Mouse (Mus musculus) ES-E14 (cell line): ENCODE results near the gene Dppa5a. TPM values are rescaled to one million over a fixed set of nuclear protein-coding genes. Genes with fewer than 3 reads are reported as not detected.

Experiments
- DNase-seq: peaks from one replicate; pipeline ENCODE4 v3.0.0-alpha.2; 2013; ENCODE audit warnings: low read depth, low spot score
- H3K27ac ChIP-seq: 2 replicates; pipeline ENCODE4 v1.5.1; 2012; ENCODE audit warnings: low read depth, mild to moderate bottlenecking, low read length, moderate library complexity, mixed read lengths; ENCODE audit not compliant: poor library complexity, insufficient read depth, severe bottlenecking
- H3K36me3 ChIP-seq: 2 replicates; pipeline ENCODE4 v1.6.1; 2012; ENCODE audit warnings: mild to moderate bottlenecking, low read length, moderate library complexity, mixed read lengths; ENCODE audit not compliant: control insufficient read depth, poor library complexity, insufficient read depth, severe bottlenecking
- H3K4me1 ChIP-seq, 2 experiments: fragments of 150-350 bp in 1 of 2; sonication (generic) in 1 of 2; 2 replicates each; pipeline ENCODE4 v1.6.1; 2012; ENCODE audit warnings: low read length in 2 of 2, mild to moderate bottlenecking in 1 of 2, mixed read lengths in 1 of 2; ENCODE audit not compliant: control insufficient read depth in 2 of 2, insufficient read depth in 2 of 2, poor library complexity in 1 of 2
- H3K4me3 ChIP-seq, 2 experiments: fragments of 150-350 bp in 1 of 2; sonication (generic) in 1 of 2; 2 replicates each; pipeline ENCODE4 v1.5.1; 2012; ENCODE audit warnings: low read length in 2 of 2, low read depth in 1 of 2, mild to moderate bottlenecking in 1 of 2, mixed read lengths in 1 of 2; ENCODE audit not compliant: insufficient read depth in 1 of 2, poor library complexity in 1 of 2, severe bottlenecking in 1 of 2
- H3K9ac ChIP-seq: 2 replicates; pipeline ENCODE4 v1.6.1; 2012; ENCODE audit warnings: low read depth, mild to moderate bottlenecking, low read length, mixed read lengths; ENCODE audit not compliant: poor library complexity, insufficient read depth, severe bottlenecking
- H3K9me3 ChIP-seq: fragments of 150-350 bp; sonication (generic); 2 replicates; pipeline ENCODE4 v1.6.1; 2012; ENCODE audit warnings: low read depth, mild to moderate bottlenecking, low read length; ENCODE audit not compliant: control insufficient read depth, insufficient read depth
- CHD2 ChIP-seq: IDR thresholded peaks from 2 replicates; pipeline ENCODE4 v1.6.1; 2014; ENCODE audit warnings: mild to moderate bottlenecking, low read depth, low read length, inconsistent platforms
- HCFC1 ChIP-seq: IDR thresholded peaks from 2 replicates; pipeline ENCODE4 v1.6.1; 2012; ENCODE audit warnings: low read length, inconsistent platforms, borderline replicate concordance; ENCODE audit not compliant: insufficient read depth
- MAFK ChIP-seq: IDR thresholded peaks from 2 replicates; pipeline ENCODE4 v1.6.1; 2014; ENCODE audit warnings: mild to moderate bottlenecking, low read depth, low read length, inconsistent platforms; ENCODE audit not compliant: insufficient read depth
- ZC3H11A ChIP-seq: IDR thresholded peaks from 2 replicates; pipeline ENCODE4 v1.6.1; 2012; ENCODE audit warnings: low read depth, mild to moderate bottlenecking, inconsistent platforms, low read length, borderline replicate concordance
- ZNF384 ChIP-seq: IDR thresholded peaks from 2 replicates; pipeline ENCODE4 v1.6.1; 2012; ENCODE audit warnings: low read depth, low read length, inconsistent platforms
- in situ Hi-C, 2 experiments: fragments of 600-800 bp; cut with MboI; formaldehyde crosslinking; loops; one replicate each; pipeline ENCODE4 v1.15.1; 2025; ENCODE audit warnings: low sequenced_read_pairs in 2 of 2, inconsistent platforms in 1 of 2; ENCODE audit not compliant: unreplicated experiment in 2 of 2
- total RNA-seq: library from RNA; depleted of rRNA; stranded (reverse); fragments of 300-350 nt; gene quantifications from 2 replicates; pipeline ENCODE4 v1.2.3, GENCODE M21; 2012

The Dppa5a gene
- total RNA-seq, 1 experiment, result 2,580 TPM

DNA sequence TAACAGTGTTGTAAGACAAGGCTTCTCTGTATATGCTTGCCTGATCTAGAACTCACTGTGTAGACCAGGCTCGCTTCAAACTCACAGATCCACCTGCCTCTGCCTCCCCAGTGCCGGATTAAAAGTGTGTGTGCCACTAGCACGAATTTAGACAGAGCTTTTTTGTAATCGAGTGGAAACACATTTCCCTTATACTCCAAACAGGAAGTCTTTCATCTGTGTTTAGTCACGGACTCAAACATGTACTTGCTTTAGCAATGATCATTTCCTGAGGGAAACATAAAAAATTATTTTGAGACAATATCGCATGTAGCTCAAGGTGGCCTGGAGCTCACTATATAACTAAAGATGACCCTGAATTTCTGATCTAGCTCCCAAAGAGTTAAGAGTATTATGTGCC is 4.6 kb downstream of the Dppa5a start:
- Histone ChIP-seq H3K27ac (peak overlapping the region; percentile 96; the same call in 1 of the 2 replicates), H3K4me3 (no peak overlapping the region), H3K9ac (peak overlapping the region; percentile 60; the same call in 1 of the 2 replicates), H3K9me3 (no peaks in the 10 kb centered on the region), H3K36me3 (no peaks in the 10 kb centered on the region; the same call in 1 of the 2 replicates), H3K4me1 (peaks cover 11 to 15% of the 10 kb centered on the region in 2 experiments)
- TF ChIP-seq ZNF384 (no peak), MAFK (no peak), HCFC1 (no peak), CHD2 (no peak), ZC3H11A (no peak)
- DNase-seq, result no peak
- in situ Hi-C loops, result no loop called here

DNA sequence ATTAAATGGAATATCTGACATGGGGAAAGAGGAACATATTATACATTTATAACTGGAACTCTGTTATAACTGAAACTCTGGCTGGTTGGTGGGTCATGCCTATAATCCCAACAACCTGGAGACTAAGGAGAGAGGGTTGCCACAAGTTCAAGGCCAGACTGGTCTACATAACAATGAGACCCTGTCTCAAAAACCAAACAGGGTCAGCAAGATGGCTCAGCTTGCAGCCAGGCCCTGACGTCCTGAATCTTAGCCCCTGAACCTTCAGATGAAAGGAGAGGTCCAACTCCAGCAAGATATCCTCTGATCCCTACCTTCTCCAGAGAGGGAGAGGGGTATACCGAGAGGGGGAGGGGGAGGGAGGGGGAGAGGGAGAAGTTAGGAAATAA is 7.5 kb downstream of the Dppa5a start:
- no peaks in the 10 kb centered on the region for H3K36me3 ChIP-seq
- H3K27ac ChIP-seq, result peak overlapping the region; percentile 89
- no peak for TF ChIP-seq MAFK
- no peak for TF ChIP-seq ZC3H11A
- no peak for DNase-seq
- H3K4me1 ChIP-seq, result peaks cover 11 to 16% of the 10 kb centered on the region in 2 experiments
- in situ Hi-C loops, result no loop called here
- H3K9ac ChIP-seq, result no peak overlapping the region
- H3K9me3 ChIP-seq, result no peaks in the 10 kb centered on the region
- no peak overlapping the region; a peak in 1 of 4 replicates for H3K4me3 ChIP-seq

DNA sequence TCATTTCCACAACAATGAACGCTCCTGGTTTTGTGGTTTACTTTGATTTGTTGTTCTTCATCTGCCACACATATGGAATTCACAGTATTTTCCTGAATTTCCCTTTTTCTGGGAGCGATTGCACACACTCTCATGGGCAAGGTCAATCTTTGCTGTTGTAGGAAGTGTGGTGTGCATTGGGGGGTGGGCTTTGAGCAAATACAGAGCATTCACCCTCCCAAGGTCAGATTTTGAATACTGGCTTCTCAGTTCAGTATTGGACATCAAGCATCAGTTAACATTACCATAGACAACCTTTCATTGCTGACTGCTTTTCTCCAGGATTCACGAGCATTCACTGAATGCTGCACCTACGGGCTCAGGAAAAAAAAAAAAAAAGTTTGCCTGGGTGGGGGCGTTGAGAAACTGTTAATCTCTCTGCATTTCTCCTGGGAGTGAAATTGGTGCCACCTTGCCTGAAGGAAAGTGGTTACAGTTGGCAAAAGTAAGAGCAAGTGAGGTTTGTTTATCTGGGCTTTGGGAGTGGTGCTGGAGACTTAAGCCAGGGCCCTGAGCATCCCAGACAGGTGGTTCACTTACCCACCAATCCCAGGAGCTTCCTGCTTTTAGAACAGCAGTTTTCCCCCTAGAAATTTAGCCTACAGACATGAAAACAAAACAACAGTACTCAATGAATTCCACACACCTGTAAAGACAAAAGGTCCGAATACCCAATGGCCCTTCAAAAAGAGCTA is 8.1 kb downstream of the Dppa5a start:
- Histone ChIP-seq H3K9ac (0 out of 2 replicates have a peak overlapping the region, but pooled peaks have one; percentile 12), H3K36me3 (no peaks in the 10 kb centered on the region), H3K27ac (peak overlapping the region; percentile 89), H3K9me3 (no peaks in the 10 kb centered on the region), H3K4me1 (peaks cover 7 to 16% of the 10 kb centered on the region in 2 experiments), H3K4me3 (no peak overlapping the region; a peak in 1 of 4 replicates)
- TF ChIP-seq ZNF384 (peak; percentile 95), HCFC1 (no peak)
- no peak for DNase-seq
- in situ Hi-C loops, result loop anchor here in 1 of 2 experiments (5.0 kb wide), 1 partner anchor 32 kb away; no protein-coding TSS in a partner anchor

DNA sequence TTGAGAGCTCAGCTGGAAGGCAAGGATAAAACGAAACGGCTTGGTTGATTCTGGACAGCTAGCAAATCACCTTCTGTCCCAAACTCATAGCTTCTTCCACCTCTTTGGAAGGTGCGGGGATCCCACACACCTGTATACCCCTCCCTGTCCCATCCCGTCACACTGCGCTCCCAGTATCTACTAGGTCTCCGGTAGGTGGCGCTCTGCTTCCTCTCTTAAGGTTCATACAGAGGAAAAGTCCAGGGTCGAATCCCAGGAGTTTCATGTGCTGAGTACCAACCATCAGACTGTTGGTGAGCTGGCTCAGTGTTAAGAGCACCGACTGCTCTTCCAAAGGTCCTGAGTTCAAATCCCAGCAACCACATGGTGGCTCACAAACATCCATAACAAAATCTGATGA is 9.9 kb downstream of the Dppa5a start:
- H3K4me3 ChIP-seq, result no peak overlapping the region
- in situ Hi-C loops, result loop anchor here in 1 of 2 experiments (5.0 kb wide), 1 partner anchor 34 kb away; no protein-coding TSS in a partner anchor
- H3K9ac ChIP-seq, result no peak overlapping the region
- H3K27ac ChIP-seq, result no peak overlapping the region
- no peak for TF ChIP-seq HCFC1
- TF ChIP-seq ZC3H11A, result peak; percentile 69; the same call in 1 of the 2 replicates
- peak; percentile 98 for DNase-seq
- peaks cover 7 to 16% of the 10 kb centered on the region in 2 experiments for H3K4me1 ChIP-seq
- no peaks in the 10 kb centered on the region for H3K9me3 ChIP-seq
- no peaks in the 10 kb centered on the region for H3K36me3 ChIP-seq

DNA sequence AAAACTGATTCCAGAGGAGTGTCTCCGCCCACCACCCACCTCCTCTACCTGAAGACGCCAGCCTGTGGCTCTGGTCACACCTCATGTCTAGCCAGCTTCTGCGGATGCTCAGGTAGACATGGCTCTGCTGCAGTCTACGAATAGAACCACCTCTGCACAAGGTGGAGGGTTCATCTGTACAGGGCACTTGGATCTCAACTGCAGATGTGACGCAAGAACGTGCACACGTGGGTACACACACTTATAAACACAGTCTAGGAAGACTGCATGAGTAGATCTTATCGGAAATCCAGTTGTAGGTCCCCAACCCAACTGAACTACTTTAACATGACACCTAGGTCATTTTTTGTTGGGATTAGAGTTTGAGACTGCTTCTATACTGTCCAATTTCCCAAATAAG is 12.4 kb downstream of the Dppa5a start, which contains the start of gene Gsta2:
Gsta2 (minus strand) TSS at position 178 of the 400 bp plus-strand sequence.
- Histone ChIP-seq H3K4me3 (no peak within 1 kb of the TSS), H3K9me3 (no peaks in the 10 kb centered on the region), H3K27ac (no peak within 1 kb of the TSS), H3K9ac (no peak within 1 kb of the TSS), H3K4me1 (peaks cover under 1 to 11% of the 10 kb centered on the region in 2 experiments; a peak in 2 of 4 replicates), H3K36me3 (no peaks in the 10 kb centered on the region)
- DNase-seq, result no peak
- TF ChIP-seq MAFK, result no peak
- no peak for TF ChIP-seq HCFC1
- no peak for TF ChIP-seq CHD2
- no peak for TF ChIP-seq ZNF384
- no peak for TF ChIP-seq ZC3H11A
- in situ Hi-C loops, result loop anchor here in 1 of 2 experiments (5.0 kb wide), 1 partner anchor 37 kb away; no protein-coding TSS in a partner anchor
